Mouse (Mus musculus) thymus, adult 2 months (tissue): ENCODE results near the gene Sfta2.

ENCODE experiments used
- CTCF ChIP-seq: fragments of 200-500 bp; IDR thresholded peaks from 2 replicates; pipeline ENCODE4 v1.5.1; 2012; ENCODE audit warnings: mild to moderate bottlenecking, control low read depth, low read length, moderate library complexity, borderline replicate concordance; ENCODE audit not compliant: control insufficient read depth, poor library complexity, insufficient read depth; ENCODE audit errors: extremely low read depth
- POLR2A ChIP-seq: fragments of 200-500 bp; IDR thresholded peaks from 2 replicates; pipeline ENCODE4 v1.6.1; 2012; ENCODE audit warnings: mild to moderate bottlenecking, low read length, control low read depth, moderate library complexity; ENCODE audit not compliant: control insufficient read depth, poor library complexity, insufficient read depth; ENCODE audit errors: extremely low read depth

DNA sequence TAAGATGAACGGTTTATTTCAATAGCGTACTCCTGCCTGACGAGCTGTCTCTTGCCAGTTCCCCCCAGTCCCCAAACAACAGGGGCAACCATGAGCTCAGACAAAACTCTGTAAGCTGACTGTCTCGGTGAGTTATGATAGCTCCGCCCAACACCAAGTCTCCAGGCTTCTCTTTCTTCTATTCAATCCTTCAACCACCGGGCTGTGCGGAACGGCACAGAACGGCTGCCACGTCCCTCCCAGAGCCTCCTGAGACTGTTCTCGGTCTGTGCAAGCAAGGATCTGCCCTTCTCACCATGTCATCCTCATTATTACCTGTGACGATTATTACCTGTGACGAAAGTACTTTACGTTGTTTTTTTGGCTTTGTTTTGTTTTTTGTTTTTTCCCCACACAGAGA, 30.5 kb upstream of the Sfta2 start:
- TF ChIP-seq CTCF = no peak
- no peak for TF ChIP-seq POLR2A
